Mouse (Mus musculus) kidney, postnatal 10 days (tissue): ENCODE measurements around the gene Baz1b.
A peak's percentile ranks its signal among the peaks of the same experiment; 100 is the strongest.

Experiments used
- DNase-seq: peaks from one replicate; pipeline ENCODE4 v3.0.0; 2021; ENCODE audit warnings: mixed read lengths

Gene Baz1b

GRCm38 (mm10) chr5:135186621-135187348, at the start of gene Baz1b:
Gene Baz1b (plus strand): TSS chr5:135187264.
- DNase-seq = peak; percentile 99

GRCm38 (mm10) chr5:135139881-135140280, 47.2 kb upstream of the Baz1b start:
- no peak for DNase-seq

- no peak for DNase-seq
These were observed 42.6 kb upstream of the Baz1b start for GRCm38 (mm10) chr5:135144469-135144868.

GRCm38 (mm10) chr5:135145532-135145931, 41.5 kb upstream of the Baz1b start:
- DNase-seq = no peak

GRCm38 (mm10) chr5:135145955-135146354, 41.1 kb upstream of the Baz1b start:
- no peak for DNase-seq

- no peak for DNase-seq
These were observed 38.4 kb upstream of the Baz1b start for GRCm38 (mm10) chr5:135148715-135149052.

- DNase-seq = peak; percentile 100
These were observed 37.8 kb upstream of the Baz1b start, which contains the start of gene Tbl2 for GRCm38 (mm10) chr5:135149053-135149819. Gene Tbl2 (plus strand): TSS chr5:135149657.

- no peak for DNase-seq
These were observed 37.3 kb upstream of the Baz1b start for GRCm38 (mm10) chr5:135149820-135150178.

GRCm38 (mm10) chr5:135156496-135156895, 30.6 kb upstream of the Baz1b start:
- DNase-seq = no peak

GRCm38 (mm10) chr5:135161221-135161620, 25.8 kb upstream of the Baz1b start:
- DNase-seq = no peak

GRCm38 (mm10) chr5:135161650-135162049, 25.4 kb upstream of the Baz1b start:
- DNase-seq = no peak

GRCm38 (mm10) chr5:135162361-135162760, 24.7 kb upstream of the Baz1b start:
- DNase-seq = peak; percentile 52

GRCm38 (mm10) chr5:135162821-135163220, 24.2 kb upstream of the Baz1b start:
- DNase-seq = peak; percentile 35

- no peak for DNase-seq
These were observed 20.2 kb upstream of the Baz1b start for GRCm38 (mm10) chr5:135166909-135167308.

GRCm38 (mm10) chr5:135167469-135167868, 19.6 kb upstream of the Baz1b start:
- DNase-seq = no peak

- DNase-seq = peak; percentile 98
These were observed 18.7 kb upstream of the Baz1b start, which contains the start of gene Bcl7b for GRCm38 (mm10) chr5:135168063-135169062. Gene Bcl7b (plus strand): TSS chr5:135168283.

- no peak for DNase-seq
These were observed 17.6 kb upstream of the Baz1b start for GRCm38 (mm10) chr5:135169479-135169878.

GRCm38 (mm10) chr5:135171688-135172220, 15.3 kb upstream of the Baz1b start:
- DNase-seq = no peak

- no peak for DNase-seq
These were observed 14.1 kb upstream of the Baz1b start for GRCm38 (mm10) chr5:135172986-135173385.

GRCm38 (mm10) chr5:135175086-135175485, 12.0 kb upstream of the Baz1b start:
- no peak for DNase-seq

- no peak for DNase-seq
These were observed 8.5 kb upstream of the Baz1b start for GRCm38 (mm10) chr5:135178523-135178922.

- DNase-seq = no peak
These were observed 8.1 kb upstream of the Baz1b start for GRCm38 (mm10) chr5:135178996-135179395.

GRCm38 (mm10) chr5:135179616-135180015, 7.4 kb upstream of the Baz1b start:
- no peak for DNase-seq
